ENCODE assay signal across 8 mouse cellular contexts in the genomic region with DNA sequence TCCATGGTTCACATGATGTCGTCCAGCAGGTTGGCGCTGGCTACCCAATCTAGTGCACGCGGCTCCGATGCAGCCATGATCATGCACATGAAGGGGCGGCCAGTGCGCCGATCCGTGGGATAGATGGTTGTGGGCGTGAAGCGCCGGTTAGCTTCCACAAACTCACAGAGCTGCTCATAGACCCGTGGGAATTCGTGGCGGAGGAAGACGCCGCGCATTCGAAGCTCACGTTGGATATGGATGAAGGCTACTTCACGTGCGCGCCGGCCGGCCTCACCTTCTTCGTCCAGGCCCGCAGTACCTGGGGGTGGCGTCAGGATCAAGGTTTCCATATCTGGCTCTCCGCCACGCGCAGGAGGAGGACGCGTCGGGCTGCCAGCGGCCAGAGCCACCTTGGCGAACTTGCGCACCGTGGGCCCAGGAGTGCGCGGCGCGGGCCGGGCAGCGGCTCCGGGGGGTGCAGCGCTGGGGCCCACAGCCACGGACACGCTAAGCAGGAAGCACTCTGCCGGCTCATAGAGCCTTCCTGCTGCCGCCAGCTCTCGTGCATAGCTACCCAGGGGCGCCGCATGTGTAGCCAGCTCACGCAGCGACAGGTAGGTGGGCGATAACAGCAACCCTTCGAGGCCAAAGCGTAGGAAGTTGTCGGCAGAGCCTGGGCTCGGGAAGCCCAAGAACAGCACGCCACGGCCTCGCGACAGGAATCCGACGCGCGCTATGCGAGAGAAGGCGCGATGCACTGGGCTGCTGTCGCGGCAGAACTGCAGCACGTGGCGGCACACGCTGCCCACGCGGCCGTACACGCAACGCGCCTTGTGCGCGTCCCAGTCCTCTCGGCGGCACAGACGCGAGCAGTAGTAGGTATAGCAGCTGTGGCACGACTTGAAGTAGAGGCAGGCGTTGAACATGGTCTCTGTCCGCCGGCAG. TPM values are rescaled to one million over a fixed set of nuclear protein-coding genes. Genes with fewer than 3 reads are reported as not detected.
DNase-seq lines count a peak whose midpoint lies in the region; ATAC-seq and TF ChIP-seq lines count a peak whose summit lies in the region.

No protein-coding gene starts in this region.

- DNase-seq in gastrocnemius, adult 2 months = peak; percentile 23
- no peak for DNase-seq in gastrocnemius, postnatal 10 days
- DNase-seq in right cerebral cortex, adult 18-20 months = peak; percentile 56
- no peak for DNase-seq in right cerebral cortex, postnatal 14 days
- DNase-seq in liver, embryonic 13.5 days = no peak
- DNase-seq in ovary, adult 18-20 months (ENCODE audit: low spot score) = no peak
- no peak for DNase-seq in spleen, postnatal 4 days (ENCODE audit: low spot score in 2 of 2)

- ATAC-seq in forebrain, embryonic 15.5 days (replicated peaks) = no peak
- no peak for ATAC-seq in liver, embryonic 13.5 days (ENCODE audit: low read depth)

- WGBS in forebrain, embryonic 15.5 days = 14% methylated on average over 92 of the region's 92 CpGs
- 19% methylated on average over 88 of the region's 92 CpGs for WGBS in liver, embryonic 13.5 days (ENCODE audit: insufficient replicate concordance)

- TF ChIP-seq CTCF in gastrocnemius, adult 2 months (IDR thresholded peaks at IDR 0.05) = no peak

- H3K4me3 ChIP-seq in gastrocnemius, adult 2 months = peak overlapping the region; percentile 61
- H3K4me3 ChIP-seq in forebrain, embryonic 15.5 days = peak overlapping the region; percentile 18
- peak overlapping the region; percentile 23 for H3K4me3 ChIP-seq in liver, embryonic 13.5 days (replicated peaks)

- H3K4me2 ChIP-seq in forebrain, embryonic 15.5 days (replicated peaks) = peak overlapping the region; percentile 32
- peak overlapping the region; percentile 28 for H3K4me2 ChIP-seq in liver, embryonic 13.5 days

- no peak overlapping the region for H3K9ac ChIP-seq in forebrain, embryonic 15.5 days (replicated peaks)
- no peak overlapping the region for H3K9ac ChIP-seq in liver, embryonic 13.5 days

- peaks cover 75% of the 10 kb centered on the region for H3K4me1 ChIP-seq in forebrain, embryonic 15.5 days
- H3K4me1 ChIP-seq in liver, embryonic 13.5 days (replicated peaks) = peaks cover 81% of the 10 kb centered on the region

- no peak overlapping the region for H3K27ac ChIP-seq in gastrocnemius, adult 2 months
- H3K27ac ChIP-seq in forebrain, embryonic 15.5 days (replicated peaks) = no peak overlapping the region
- H3K27ac ChIP-seq in liver, embryonic 13.5 days = no peak overlapping the region

- H3K9me3 ChIP-seq in forebrain, embryonic 15.5 days = no peaks in the 10 kb centered on the region
- H3K9me3 ChIP-seq in liver, embryonic 13.5 days (replicated peaks) = no peaks in the 10 kb centered on the region

- intact Hi-C loops in gastrocnemius, adult 2 months (cut with DNase I) = no loop called here

- H3K27me3 ChIP-seq in forebrain, embryonic 15.5 days = peaks cover 57% of the 10 kb centered on the region
- H3K27me3 ChIP-seq in liver, embryonic 13.5 days = peaks cover 62% of the 10 kb centered on the region

- no peaks in the 10 kb centered on the region for H3K36me3 ChIP-seq in forebrain, embryonic 15.5 days
- no peaks in the 10 kb centered on the region for H3K36me3 ChIP-seq in liver, embryonic 13.5 days

RNA-seq across cellular contexts. Expression of gene Phpt1, which starts 2.2 kb away (rescaled TPM):
- total RNA-seq in gastrocnemius, adult 2 months (2021) = 10 to 100 TPM; 52.7 to 64.7 TPM
- total RNA-seq in gastrocnemius, postnatal 10 days (2021) = 10 to 100 TPM; 45.8 to 49.0 TPM
- 151 and 158 TPM in 2 replicates for polyA plus RNA-seq in forebrain, embryonic 15.5 days (2015; fragmentation: Nextera tagmentation; extraction: Ambion mirVana)
- 50.2 and 50.3 TPM in 2 replicates for polyA plus RNA-seq in liver, embryonic 13.5 days (2015; fragmentation: Nextera tagmentation; extraction: Ambion mirVana)

RNA-seq across cellular contexts. Expression of gene Mamdc4, which starts 2.6 kb away (rescaled TPM):
- total RNA-seq in gastrocnemius, adult 2 months (2021) = 1 to 10 TPM; 1.6 to 4.0 TPM
- total RNA-seq in gastrocnemius, postnatal 10 days (2021) = 1 to 10 TPM; 2.7 to 4.1 TPM
- polyA plus RNA-seq in forebrain, embryonic 15.5 days (2015; fragmentation: Nextera tagmentation; extraction: Ambion mirVana) = 4.2 and 5.3 TPM in 2 replicates
- 1.6 and 2.7 TPM in 2 replicates for polyA plus RNA-seq in liver, embryonic 13.5 days (2015; fragmentation: Nextera tagmentation; extraction: Ambion mirVana)

RNA-seq across cellular contexts. Expression of gene Ajm1, which starts 4.3 kb away (rescaled TPM):
- total RNA-seq in gastrocnemius, adult 2 months (2021) = not detected
- total RNA-seq in gastrocnemius, postnatal 10 days (2021) = under 1 TPM; 0.14 to 0.38 TPM
- polyA plus RNA-seq in forebrain, embryonic 15.5 days (2015; fragmentation: Nextera tagmentation; extraction: Ambion mirVana) = 5.5 and 5.9 TPM in 2 replicates
- polyA plus RNA-seq in liver, embryonic 13.5 days (2015; fragmentation: Nextera tagmentation; extraction: Ambion mirVana) = 0.02 TPM in 1 of 2 replicates, not detected in the other

RNA-seq across cellular contexts. Expression of gene Edf1, which starts 19.6 kb away (rescaled TPM):
- total RNA-seq in gastrocnemius, adult 2 months (2021) = 100 to 1,000 TPM; 152 to 179 TPM
- 100 to 1,000 TPM; 177 to 185 TPM for total RNA-seq in gastrocnemius, postnatal 10 days (2021)
- polyA plus RNA-seq in forebrain, embryonic 15.5 days (2015; fragmentation: Nextera tagmentation; extraction: Ambion mirVana) = 368 and 393 TPM in 2 replicates
- 275 and 306 TPM in 2 replicates for polyA plus RNA-seq in liver, embryonic 13.5 days (2015; fragmentation: Nextera tagmentation; extraction: Ambion mirVana)

RNA-seq across cellular contexts. Expression of gene Traf2, which starts 30.5 kb away (rescaled TPM):
- 10 to 100 TPM; 12.4 to 13.1 TPM for total RNA-seq in gastrocnemius, adult 2 months (2021)
- 10 to 100 TPM; 13.3 to 16.4 TPM for total RNA-seq in gastrocnemius, postnatal 10 days (2021)
- 28.2 and 28.6 TPM in 2 replicates for polyA plus RNA-seq in forebrain, embryonic 15.5 days (2015; fragmentation: Nextera tagmentation; extraction: Ambion mirVana)
- 16.6 and 18.7 TPM in 2 replicates for polyA plus RNA-seq in liver, embryonic 13.5 days (2015; fragmentation: Nextera tagmentation; extraction: Ambion mirVana)

Comparison
In these comparisons a context has a peak if more than half of its experiments do, and no peak if none do; other contexts are left out.
1. DNase-seq: peak in gastrocnemius, adult 2 months (single experiment) and right cerebral cortex, adult 18-20 months (single experiment); none in gastrocnemius, postnatal 10 days (single experiment), right cerebral cortex, postnatal 14 days (single experiment), liver, embryonic 13.5 days (single experiment), ovary, adult 18-20 months (single experiment) and spleen, postnatal 4 days (0 of 2).
2. Peak in every context shown above with its lines, with median percentiles within 50 percentile points of each other: H3K4me3 ChIP-seq.